Mouse (Mus musculus) gastrocnemius, postnatal 10 days (tissue): Measurements from ENCODE around the gene Gm12184. TPM values are rescaled to one million over a fixed set of nuclear protein-coding genes. Genes with fewer than 3 reads are reported as not detected.
"Not testable (repeated sequence)": the region's sequence is repeated elsewhere in the genome, so short reads cannot be mapped to it uniquely, and the experiment has no call there.

ENCODE experiments used
- DNase-seq: peaks from one replicate; pipeline ENCODE4 v3.0.0; 2021; ENCODE audit warnings: mixed read lengths
- total RNA-seq, 2 experiments: library from RNA; stranded (reverse); gene quantifications; 2 replicates each; pipeline ENCODE4 v1.2.3; 2021

Gene Gm12184
- total RNA-seq, 2 experiments from 2014 or later, result 1.8 to 3.6 TPM

DNA sequence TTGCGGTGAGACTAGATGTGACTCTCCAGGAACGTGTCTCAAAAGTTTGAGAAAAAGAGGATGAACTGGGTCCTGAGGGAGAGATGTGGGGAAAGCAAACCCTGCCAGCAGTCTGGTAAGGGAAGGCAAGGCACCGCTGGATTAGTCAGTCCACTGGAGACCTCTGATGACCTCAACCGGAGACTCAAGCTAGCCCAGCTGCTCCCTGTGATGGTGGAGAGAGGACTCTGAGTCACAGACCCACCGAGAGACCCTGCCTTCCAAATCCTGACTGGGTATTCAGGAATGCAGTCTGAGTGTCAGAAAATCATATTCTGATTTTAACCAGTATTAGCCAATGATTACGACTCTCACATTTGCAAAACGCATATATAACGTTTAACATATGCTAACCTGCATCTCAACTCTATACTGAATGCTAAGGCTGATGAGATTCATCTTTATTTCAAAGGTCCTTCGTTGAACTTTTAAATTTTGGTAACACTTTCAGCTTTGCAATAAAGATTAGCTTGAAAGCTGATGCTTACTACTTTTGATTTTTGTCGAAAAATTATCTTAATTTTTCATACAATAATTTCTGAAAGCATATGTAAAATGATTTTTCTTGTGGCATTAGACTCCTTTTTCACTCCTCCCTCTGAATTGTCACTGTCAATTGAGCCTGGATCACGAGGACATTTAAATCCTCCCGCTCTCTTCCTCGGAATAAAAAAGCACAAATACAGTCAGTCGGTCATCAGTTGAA, 3.5 kb downstream of the Gm12184 start:
- no peak for DNase-seq

DNA sequence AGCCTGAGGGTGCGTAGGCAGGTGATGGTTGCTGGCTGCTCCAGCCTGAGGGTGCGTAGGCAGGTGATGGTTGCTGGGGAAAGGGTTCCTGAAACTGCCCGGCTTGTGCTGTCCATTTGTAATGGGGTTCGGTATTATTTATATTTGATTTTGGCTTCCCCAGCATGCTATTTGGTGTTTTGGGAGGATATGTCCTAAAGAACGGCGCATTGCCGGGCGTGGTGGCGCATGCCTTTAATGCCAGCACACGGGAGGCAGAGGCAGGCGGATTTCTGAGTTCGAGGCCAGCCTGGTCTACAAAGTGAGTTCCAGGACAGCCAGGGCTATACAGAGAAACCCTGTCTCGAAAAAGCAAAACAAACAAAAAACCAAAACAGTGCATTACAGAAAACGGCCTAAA, 5.2 kb downstream of the Gm12184 start:
- not testable (repeated sequence) for DNase-seq

DNA sequence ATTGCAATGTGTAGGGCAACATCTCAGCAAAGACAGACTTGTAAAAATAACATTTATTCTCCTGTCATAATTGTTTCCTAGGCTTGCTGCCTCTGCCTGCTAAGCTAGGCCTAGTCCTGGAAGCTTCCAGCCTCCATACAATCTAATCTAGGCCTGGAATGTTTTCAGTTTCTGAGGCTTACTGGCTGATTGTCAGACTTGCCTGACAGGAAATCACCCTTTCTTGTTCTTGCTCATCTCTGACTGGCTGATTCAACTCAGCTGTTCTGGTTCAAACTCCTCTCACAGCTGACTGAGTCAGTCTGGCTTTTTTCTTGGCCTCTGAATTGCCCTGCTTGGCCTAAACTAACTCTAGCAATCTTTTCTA, 6.2 kb downstream of the Gm12184 start:
- DNase-seq, result no peak

DNA sequence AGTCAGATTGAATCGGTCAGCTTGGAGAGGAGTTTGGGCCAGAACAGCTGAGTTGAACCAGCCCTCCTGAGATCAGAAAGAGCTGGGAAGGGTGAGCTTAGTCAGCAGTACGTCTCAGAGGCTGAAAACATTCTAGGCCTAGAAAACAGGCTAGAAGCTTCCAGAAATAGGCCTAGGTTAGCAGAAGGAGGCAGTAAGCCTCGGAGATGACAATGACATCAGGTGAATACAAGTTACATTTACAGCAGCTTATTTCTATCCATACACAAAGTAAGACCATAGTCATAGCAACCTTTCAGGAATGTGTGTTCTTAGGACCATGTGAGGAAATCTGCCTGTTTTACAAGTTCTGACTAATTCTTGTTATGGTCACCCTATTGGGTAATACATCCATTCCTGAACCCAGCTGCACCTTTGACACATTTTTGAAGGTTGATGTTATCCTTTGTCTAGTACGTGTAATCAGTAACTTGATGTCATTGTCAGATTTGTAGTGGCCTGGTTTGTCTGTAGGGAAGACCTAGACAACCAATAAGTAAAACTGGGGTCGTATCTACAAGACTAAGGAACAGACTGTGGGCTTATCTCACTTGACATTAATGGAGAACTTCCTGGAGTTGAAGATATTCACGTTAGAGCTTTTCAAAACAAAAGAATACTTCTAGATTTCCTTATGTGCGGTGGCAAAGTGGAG, 6.7 kb downstream of the Gm12184 start:
- no peak for DNase-seq

DNA sequence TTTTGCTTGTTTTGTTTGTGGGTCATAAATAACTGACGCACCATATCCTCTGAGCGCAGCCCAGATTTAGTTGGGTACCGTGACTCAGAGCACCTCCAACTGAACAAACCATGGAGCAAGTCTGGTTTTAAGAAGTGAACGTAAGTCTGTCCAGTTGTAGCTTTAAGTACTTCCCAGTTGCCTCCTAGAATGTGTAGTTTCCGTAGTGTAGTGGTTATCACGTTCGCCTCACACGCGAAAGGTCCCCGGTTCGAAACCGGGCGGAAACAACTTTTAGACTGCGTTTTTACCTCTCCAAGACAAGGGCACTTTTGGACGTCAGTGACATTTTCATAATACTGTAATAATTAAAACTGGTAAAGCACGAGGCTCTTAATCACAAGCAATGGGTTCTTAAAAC, 8.1 kb downstream of the Gm12184 start:
- peak; percentile 75 for DNase-seq

DNA sequence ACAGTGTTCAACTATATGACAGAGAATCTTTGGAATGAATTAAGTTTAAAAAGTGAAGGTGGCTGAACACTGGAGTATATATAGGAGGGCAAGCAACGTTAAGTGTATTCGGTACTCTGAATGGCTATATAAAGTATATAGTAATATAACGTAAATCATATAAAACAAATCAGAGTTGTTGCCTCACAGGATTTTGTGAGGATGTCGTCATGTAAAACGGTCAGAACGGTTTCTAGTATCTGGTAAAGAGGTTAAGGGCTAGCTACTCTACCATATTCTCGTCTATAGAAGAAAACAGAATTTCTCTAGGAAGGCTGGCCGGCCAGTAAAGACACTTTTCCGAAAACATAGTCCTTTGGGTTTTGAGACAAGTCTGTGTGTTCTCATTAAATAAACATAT, 8.7 kb downstream of the Gm12184 start:
- DNase-seq, result no peak

DNA sequence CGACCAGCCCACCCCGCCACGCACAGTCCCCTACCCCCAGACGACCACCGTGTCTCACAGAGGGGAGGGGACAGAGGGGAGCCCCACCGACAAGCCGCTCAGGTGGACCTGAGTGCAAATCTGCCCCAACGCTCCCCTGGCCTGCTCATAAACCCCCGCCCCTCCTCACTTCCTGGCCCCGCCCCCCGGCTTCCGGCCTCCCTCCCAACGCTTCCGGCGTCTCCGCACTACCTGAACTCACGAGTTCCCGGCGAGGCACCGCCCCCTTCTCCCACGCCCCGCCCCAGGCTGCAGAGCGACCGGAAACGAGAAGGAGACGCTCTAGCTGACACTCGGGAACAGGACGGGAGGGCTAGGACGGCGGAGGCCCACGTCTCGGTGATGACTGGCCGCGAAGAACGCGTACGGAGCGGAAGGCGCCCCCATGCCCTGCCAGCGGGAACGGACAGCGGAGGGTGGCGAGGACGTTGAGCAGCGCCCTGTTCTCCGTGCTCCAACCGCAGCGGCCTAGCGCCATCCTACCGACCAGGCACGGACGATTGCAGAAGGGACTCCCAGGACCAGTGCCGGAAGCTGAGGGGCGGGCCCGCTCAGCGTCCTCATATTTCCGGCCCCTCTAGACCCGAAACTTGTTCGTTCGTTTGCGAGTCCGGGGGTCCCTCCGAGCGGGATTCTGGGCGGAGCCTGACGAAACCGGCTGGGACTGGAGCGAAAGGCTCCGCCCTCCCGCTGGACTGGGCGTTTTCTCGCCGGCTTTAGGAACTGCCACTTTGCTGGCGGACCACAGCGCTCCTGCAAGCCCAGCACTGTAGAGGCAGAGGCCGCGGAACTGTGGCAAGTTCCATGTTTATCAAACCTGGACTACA, 9.4 kb downstream of the Gm12184 start, which contains the start of gene Trim41:
TSS of gene Trim41 (minus strand) at position 554 of the 866 bp plus-strand sequence.
- DNase-seq, result peak; percentile 99

DNA sequence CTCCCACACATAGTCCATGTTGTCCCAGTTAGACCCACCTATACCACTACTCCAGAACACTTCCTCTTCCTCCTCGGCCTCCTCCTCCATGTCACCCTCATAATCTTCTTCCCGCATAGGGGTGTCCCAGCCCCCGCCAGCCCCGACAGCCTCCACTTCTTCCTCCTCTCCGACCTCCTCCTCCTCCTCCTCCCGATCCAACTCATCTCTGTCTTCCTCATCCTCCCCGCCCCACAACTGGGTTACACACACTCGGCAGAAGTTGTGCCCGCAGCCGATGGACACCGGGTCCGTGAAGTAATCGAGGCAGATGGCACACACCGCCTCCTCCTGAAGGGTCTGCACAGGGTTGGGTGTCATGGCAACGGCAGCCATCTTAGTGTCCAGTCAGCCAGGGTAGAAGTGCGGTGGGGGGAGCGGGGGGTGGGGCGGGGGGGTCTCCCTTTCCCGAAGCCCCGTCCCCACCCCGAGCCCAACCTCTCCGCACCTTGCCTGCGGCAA, 10.1 kb downstream of the Gm12184 start:
- peak; percentile 42 for DNase-seq

DNA sequence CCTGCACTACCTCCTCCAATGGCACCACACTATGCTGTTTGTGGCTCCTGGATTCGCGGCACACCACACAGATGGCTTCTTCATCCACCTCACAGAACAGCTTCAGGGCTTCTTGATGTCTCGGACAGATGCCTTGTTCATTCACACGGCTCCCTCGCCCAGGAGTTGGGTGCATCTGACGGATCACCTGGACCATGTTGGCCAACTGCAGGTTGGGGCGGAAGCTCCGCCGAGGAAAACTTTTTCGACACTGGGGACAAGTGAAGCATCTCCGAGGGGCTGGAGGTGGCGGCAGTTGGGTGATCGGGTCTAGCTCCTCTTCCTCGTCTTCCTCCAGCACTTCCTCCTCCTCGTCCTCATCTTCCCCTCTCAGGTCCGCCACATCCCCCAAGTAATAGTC, 10.6 kb downstream of the Gm12184 start:
- no peak for DNase-seq

DNA sequence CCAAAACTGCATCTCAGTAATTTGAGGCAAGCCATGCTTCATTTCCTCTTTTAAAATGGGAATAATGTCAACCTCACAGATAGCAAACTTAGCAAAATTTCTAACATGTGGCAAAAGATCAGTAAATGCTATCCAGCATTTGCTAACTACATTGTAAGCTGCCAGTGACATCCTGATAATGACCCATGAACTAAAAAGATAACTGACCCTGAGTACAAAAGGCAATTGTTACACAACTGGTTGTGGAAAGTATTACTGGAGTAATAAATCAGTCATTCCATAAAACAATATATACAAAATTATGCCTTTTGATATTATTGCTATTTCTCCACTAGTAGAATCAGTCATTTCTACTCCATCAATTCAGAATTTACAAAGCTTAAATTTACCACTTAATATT, 12.7 kb downstream of the Gm12184 start:
- DNase-seq, result no peak

DNA sequence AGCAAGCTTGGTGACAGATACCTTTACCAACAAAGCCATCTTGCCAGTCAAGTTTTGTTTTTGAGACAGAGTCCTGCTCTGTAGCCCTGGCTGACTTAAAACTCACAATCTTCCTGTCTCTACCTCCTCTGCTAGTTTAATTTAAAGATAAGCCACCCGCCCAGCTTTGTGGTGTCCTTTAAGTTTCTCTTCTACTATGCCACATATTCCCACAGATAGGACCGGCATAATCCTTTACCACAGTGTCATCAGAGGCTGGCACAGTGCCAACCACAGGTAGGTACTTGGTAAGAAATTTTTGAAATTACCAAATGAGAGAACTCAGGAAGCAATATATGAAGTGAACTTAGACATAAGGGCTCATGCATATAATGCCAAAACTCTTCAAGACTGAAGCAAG, 16.3 kb downstream of the Gm12184 start:
- DNase-seq, result no peak

DNA sequence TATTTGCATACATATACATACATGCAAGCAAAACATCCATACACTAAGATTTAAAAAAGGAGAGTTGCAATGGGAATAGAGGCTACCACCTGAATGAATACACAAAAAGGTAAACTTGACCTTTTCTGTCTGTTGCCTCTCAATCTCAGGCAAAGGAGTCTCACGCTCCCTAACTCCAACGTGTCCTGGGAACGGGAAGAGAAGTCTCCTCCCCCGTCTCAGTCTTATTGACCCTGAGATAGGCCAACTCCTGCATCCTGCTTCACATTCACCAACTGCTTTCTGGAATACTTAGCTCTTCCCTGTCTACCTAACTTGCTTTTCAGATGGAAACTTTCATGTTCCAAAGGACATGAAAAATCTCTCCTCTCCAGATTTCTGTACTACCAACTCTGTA, 17.0 kb downstream of the Gm12184 start:
- no peak for DNase-seq

DNA sequence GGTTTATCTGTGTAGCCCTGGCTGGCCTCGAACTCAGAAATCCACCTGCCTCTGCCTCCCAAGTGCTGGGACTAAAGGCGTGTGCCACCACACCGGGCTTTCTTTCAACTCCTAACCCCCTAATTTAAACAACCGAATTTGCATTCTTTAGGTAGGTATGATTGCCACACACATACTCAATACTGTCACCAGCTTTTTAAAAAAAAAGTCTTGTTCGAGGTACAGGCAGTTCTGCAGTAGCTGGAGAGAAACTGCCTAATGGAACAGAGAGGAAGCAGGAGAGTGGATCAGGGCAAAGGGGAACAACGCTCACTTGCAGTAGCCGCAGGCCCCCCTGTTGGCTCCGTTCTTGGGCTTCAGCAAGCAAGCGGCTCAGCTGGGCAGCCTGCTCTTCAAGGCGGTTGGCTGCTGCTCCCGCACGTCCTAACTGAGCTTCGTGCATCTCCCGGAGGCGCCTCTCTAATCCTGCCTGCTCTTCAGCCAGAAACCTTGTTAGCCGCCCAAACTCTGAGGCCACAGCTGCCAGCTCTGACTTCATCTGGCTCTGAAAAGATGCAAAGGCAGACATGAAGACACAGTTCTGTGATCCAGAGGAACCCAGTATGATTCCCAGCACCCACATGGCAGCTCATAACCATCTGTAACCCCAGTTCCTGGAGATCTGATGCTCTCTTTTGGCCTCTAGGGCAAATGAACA, 17.6 kb downstream of the Gm12184 start:
- DNase-seq, result peak; percentile 57

DNA sequence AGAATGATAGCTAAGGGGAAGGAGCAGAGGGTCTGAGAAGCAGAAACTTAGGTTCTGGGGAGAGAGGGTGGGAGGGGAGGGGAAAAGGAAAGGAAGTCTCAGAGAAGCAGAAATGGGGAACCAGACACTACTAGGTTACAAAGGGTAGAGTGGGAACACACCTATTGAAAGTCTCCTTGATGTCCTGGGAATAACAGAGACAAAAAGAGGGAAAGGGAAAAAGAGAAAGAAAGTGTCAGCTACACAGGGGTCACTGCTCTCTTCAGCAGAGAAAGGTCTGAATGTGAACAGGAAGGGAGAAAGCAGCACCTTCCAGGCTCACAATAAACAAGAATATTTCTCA, 18.2 kb downstream of the Gm12184 start:
- DNase-seq, result no peak

DNA sequence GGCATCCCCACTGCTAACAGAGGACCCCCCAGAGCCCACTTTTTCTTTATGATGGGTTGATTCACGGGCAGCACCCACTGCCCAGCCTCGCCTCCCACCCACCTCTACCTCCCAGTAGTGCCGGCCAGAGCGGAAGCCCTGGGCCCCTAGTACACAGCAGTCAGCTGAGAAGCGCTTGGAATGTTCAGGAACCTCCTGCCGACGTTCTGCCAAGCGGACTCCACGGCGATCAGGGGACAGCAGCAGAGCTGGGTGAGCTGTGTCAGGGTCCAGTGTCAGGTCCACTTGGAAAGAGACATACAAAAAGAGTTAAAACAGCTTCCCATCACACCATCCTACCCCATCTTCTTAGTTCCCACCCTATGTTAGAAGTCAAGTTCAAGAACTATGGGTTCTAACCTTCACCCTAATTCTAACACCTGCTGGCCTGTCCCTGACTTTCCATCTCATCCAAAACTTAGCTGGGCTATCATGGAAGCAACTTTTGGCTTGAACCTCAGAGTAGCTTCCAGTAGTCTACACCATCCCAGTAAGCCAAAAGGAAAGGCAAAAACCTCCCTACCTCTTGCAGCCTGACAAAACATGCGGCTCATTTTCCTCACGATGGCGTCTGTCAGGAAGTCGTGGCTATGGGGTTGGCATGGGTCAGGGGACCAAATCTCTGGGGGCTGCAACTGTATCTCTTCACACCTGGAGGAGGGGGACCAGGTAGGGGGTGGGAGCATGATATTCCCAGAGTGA, 18.7 kb downstream of the Gm12184 start:
- DNase-seq, result no peak

DNA sequence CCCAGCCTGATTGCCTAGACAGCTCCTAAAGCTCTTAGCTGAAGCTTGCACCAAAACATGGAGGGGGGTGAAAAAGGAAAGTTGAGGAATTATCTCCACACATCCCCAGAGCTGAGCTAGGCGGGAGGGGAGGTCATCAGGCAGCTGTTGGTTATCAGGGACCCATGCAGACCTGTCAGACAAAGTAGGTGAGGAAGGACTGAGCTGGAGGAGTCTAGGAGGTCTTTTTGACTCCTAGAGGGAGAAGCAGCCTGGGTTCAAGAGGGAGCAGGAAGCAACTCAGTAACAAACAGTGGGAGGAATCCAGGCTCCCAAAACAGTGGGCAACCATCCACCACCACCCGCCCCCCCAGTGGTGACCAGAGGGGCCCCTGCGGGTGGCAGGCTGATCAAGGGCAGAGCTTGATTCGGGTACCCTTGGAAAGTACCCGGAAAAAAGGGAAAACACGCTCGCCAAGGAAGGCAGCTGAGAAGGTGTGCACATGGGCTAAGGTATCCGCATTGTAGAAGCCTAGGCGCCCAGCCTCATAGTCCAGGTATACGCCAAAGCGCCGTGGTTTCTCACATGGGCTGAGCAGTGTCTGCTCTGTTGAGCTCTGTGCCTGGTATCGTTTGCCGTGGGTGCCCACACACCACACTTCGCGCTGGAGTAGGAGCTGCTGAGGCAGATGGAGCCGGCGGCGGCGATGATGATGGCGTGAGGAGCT, 19.4 kb downstream of the Gm12184 start:
- DNase-seq, result no peak

DNA sequence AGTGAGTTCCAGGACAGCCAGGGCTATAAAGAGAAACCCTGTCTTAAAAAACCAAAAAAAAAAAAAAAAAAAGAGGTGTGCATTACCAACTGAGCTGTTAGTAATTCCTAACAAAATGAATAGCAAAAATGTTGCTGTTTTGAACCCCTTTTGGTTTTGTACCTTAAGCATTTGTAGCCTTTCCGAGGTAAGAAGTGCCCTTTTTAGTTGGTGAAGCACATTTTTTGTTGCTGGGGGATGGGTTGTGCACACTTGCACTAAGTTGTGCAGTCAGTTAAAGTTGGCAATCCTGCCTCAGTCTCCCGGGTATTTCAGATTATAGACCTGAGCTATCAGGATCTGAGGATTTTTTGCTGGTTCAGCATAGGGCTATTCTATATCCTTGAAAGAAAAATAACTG, 21.5 kb downstream of the Gm12184 start:
- DNase-seq, result no peak

DNA sequence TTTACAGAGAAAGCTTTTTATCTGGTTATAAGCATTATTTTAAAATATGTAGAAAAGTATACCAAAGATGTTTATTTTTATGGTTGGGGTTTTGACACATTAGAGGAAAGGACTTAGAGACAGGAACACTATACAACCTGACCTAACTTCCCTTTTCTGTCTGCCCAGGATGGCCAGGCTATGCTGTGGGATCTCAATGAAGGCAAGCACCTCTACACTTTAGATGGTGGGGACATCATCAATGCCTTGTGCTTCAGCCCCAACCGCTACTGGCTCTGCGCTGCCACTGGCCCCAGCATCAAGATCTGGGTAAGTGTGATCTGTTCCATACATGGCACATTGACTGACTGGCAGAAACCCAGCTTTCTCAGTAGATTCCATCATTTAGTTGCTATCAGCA, 22.5 kb downstream of the Gm12184 start:
- no peak for DNase-seq

DNA sequence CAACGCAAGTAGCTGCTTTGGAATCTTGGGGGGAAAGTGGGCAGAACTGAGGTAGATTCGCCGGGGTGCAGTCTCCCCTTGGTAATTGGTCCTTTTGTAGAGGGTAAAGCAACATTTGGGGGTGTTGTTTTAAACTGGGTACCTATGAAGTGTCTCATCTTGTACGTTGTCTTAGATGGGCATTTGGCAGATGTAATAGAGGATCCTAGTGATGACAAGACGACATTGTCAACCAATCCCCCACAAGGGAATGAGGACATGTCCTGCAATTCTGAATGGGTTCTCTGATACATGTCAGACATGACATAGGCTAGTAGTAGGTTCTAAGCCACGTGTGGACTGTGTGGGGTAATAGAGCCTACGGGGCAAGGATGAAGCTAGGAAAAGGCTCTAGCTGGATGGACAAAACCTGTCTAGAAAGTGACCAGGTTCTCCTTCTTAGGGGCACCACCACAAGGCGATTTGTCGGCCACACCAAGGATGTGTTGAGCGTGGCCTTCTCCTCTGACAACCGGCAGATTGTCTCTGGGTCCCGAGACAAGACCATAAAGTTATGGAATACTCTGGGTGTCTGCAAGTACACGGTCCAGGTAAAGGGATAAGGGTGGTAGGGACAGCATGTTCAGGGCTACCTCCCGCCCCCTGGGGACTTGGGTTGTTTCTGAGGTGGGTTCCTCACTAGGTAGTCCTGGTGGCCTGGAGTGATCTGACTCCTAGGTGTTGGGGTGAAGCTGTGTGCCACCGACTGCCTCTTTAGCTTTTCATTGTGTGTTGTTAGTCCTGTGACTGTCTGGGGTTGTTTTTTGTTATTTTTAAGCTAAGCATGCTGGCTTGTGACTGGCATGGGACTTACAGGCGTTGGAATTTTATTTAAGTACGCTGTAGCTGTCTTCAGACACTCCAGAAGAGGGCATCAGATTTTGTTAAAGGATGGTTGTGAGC, 24.4 kb downstream of the Gm12184 start:
- no peak for DNase-seq
